Mouse (Mus musculus): ENCODE results near the gene Ctf1.

DNA sequence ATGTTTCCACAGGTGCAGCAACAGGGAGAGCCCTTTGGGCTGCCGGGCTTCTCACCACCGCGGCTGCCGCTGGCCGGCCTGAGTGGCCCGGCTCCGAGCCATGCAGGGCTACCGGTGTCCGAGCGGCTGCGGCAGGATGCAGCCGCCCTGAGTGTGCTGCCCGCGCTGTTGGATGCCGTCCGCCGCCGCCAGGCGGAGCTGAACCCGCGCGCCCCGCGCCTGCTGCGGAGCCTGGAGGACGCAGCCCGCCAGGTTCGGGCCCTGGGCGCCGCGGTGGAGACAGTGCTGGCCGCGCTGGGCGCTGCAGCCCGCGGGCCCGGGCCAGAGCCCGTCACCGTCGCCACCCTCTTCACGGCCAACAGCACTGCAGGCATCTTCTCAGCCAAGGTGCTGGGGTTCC, 4.5 kb downstream of the Ctf1 start:
- TF ChIP-seq CTCF (IDR thresholded peaks at IDR 0.05; ENCODE audit: borderline replicate concordance, insufficient read depth, low read depth, low read length) (peak; percentile 46; the same call in 1 of the 2 replicates), POLR2A (IDR thresholded peaks at IDR 0.05; ENCODE audit: borderline replicate concordance, insufficient read depth, low read length) (no peak)
